Mouse (Mus musculus) cerebellum, adult 9-10 months (tissue): ENCODE data around the gene Ddi2.

Experiments
- DNase-seq: peaks from one replicate; pipeline ENCODE4 v3.0.0; 2022

Gene Ddi2

DNA sequence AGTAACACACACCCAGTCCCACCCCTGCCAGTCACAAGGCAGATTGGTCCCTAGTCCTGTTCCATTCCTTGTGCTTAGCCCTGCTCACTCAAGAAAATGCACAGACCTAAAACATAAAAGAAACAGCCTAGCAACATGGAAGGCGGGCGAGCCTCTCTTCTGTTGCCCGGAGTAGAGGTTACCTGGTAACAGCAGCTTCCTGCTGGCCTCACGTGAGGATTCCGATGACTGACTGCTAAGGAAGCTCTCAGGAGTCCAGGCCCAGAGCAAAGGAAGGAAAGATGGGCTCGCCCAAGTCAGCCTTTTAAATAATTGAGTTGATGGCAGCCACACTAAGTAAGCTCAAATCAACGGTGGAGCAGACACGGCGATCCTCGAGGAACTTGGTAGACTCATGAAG lies 71.3 kb downstream of the Ddi2 start:
- DNase-seq: no peak

DNA sequence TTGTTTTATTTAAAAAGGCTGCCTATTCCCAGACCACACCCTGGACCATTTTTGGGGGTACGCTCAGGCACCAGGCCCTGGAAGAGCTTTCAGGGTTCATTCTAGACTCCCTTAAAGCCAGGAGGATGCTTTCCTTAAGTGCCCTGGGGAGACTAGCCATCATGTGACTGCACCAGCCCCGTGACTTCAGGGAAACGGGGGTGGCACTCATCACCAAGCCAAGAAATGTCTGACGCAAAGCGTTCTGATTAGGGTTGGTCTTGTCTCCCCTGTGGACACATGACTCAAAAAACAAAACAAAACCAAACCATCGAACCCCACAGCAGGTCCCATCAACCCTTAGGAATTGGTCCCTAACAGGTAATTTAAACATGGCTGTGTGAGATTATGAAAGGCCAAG lies 71.9 kb downstream of the Ddi2 start:
- DNase-seq: no peak

DNA sequence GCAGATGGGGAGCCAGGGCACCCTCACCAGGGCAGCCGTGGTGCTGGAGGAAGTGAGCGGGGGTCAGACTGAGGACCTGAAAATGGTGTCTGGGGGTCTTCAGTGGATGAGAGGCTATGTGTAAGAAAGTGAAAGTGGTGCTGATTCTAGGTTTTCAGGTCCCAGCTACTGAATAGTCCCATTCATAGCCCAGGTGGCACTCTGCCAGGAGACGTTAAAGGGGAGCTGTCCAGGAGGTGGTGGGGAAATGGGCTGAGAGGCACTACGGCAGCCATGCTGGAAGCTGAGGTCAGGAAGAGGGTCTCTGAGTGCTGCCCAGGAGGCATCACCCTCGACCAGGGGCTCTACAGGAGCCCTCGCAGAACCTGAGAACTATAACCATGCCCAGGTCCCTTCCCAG lies 74.0 kb downstream of the Ddi2 start:
- no peak for DNase-seq

- no peak for DNase-seq
These were observed 75.0 kb downstream of the Ddi2 start for GRCm38 (mm10) chr4:141648262-141648661.

DNA sequence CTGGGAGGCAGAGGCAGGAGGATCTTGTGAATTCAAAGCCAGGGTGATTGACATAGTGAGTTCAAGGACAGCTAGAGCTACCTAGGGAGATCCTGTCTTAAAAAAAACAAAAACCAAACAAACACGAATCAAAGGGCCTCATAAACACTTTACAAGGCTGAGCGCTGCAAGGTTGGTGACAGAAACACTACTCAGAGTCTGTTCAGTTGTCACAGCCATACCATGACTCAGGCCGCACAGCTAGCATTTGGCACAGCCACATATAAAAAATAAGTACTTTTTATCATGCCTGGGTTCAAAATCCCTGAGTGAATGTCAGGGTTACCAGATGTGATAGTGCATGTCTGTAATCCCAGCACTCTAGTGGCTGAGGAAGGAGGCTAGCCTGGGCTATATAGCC lies 76.0 kb downstream of the Ddi2 start:
- DNase-seq: no peak

GRCm38 (mm10) chr4:141645988-141646387 lies 77.2 kb downstream of the Ddi2 start:
- DNase-seq: no peak

- DNase-seq: peak; percentile 77
These were observed 79.9 kb downstream of the Ddi2 start for GRCm38 (mm10) chr4:141643118-141643855.

- DNase-seq: no peak
These were observed 81.0 kb downstream of the Ddi2 start for GRCm38 (mm10) chr4:141641961-141642811.

DNA sequence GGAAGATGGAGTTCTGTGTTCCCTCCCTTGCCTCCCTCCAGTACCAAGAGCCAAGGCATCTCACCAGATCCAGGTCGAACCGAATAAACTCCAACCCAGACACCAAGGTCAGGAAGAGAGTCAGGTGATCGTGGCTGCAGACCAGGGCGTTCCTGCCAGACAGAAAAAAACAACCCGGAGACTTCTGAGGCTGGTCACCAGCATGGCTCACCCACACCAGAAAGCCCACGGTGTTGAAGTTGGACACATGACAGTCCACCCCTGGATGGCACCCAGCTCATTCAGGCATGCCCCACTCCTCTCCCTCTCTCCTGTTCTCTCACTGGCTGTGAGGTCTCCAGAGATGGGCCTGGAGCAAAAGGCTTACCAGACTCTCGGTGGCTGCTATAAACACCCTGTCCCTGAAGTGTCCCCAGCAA lies 81.9 kb downstream of the Ddi2 start:
- no peak for DNase-seq

DNA sequence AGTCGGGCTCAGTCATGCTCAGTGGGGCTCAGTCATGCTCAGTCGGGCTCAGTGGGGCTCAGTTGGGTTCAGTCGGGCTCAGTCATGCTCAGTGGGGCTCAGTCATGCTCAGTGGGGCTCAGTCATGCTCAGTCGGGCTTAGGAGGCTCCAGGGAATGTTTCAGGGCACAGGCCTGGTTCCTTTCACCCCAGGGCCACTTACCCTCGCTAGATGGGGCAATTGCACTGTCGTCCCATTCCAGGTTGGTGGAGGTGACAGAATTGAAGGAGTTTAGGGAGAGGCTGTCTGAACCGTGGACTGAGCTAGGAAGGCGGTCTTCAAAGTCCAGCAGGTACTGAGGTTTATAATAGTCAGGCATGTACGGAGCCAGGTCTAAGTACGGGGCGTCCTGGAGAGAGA lies 83.7 kb downstream of the Ddi2 start:
- DNase-seq: no peak

DNA sequence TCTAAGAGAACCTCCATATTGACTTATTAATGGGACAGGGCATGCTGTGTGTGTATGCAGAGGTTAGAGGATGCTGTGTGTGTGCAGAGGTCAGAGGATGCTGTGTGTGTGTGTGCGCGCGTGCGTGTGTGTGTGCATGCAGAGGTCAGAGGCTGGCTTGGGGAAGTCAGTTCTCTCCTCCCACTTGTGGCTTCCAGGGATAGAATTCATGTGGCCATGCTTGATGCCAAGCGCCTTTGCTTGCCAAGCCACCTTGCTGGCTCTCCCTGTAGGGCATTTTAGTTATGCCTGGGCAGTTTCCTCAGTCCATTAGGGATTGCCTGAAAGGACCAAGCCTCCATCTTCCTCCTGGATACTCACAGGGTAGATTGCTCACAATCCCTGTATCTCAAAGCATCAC lies 86.5 kb downstream of the Ddi2 start:
- no peak for DNase-seq

- no peak for DNase-seq
These were observed 87.2 kb downstream of the Ddi2 start for GRCm38 (mm10) chr4:141635991-141636390.

DNA sequence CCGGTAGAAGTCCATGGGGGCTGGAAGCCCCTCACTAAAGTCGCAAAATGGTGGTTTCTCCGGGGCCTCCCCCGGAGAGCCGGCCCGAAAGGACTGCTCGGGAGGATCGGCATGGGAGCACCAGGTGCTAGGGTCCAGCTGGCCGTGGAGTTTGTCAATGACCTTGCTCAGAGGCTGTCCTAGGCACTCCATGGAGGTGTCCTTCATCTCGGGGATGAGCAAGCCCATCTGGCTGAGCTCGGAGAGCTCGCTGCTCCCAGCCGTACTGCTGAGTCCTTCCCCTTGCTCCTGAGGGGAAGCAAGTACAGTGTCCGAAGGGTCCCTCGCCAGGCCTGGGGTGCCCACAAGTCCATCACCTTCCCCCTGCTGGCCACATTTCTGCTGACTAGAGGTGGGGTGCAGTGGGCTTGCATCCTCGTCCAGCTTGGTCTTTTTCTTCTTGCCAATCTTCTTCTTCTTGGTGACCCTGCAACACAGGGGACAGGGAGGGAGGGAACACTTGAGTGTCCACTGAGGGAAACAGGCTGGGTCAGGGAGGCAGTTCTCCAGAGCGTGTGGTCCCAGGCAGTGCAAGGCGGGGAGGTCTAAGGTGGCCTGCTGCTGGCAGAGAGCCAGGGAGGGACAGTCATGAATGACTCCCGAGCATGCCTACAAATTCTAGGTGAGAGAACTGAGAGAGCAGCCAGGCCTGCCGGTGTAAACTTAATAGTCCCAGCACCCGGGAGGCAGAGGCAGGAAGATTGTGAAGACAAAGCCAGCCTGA lies 90.9 kb downstream of the Ddi2 start:
- no peak for DNase-seq

DNA sequence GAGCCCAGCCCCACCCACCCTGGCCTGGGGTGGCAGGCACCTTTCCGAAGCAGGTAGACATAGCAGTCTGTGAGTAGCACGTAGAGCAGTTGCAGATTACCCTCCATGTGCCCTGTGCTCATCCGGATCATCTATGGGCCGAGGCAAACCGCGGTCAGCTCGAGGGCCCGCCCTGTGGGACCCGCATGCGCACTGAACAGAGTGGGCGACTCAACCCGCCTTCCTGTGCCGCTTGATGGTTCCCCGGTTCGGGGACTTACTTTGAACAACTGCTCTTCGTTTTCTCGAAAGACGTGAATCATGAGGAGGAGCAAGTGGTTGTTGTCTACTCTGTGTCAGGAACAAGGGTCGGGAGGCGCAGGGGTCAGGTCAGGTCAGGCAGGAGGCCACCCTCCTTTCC lies 92.0 kb downstream of the Ddi2 start:
- DNase-seq: no peak

- DNase-seq: no peak
These were observed 93.2 kb downstream of the Ddi2 start for GRCm38 (mm10) chr4:141630021-141630420.

DNA sequence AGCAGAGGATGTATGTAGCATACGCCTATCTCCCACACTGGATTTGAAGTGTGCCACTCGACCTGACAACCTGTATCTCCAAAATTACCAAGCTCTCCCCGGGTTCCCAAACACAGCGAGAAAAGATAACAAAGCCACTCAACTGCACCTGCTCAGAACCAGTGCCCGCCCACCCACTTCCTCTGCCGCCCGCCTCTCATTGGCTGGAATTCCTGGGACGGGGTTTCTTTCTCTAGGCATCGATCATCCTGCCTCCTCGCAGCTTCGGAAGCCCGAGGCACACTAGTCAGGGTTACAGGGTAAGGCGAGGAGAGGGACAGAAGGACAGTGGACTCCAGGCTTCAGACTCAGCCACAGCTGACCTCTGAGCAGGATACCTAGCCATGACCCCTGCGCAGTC lies 94.6 kb downstream of the Ddi2 start:
- no peak for DNase-seq
